Mouse (Mus musculus): Measurements from ENCODE around the gene Phf14.
"Not testable (repeated sequence)": the region's sequence is repeated elsewhere in the genome, so short reads cannot be mapped to it uniquely, and the experiment has no call there.

Phf14 gene

GRCm38 (mm10) chr6:12089439-12089992 lies 181.9 kb downstream of the Phf14 start:
- DNase-seq (ENCODE audit: low spot score in 2 of 2): no peak

DNA sequence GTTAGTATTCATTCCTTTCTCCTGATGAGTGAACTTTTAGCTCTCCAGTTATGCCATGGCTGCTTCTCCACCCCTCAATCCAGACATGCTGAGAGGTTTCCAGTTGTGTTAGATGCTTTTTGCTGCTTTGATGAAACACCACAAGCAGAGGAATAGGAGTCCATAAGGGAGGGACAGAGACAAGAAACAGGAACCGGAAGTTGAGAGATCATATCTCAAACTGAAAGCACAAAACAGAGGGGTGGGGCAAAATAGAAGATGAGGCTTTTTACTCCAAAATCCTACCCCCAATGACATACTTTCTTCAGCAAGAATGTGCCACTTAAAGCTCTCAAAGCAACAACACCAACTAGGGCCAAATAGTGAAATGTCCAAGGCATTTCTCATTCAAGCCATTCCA lies 188.1 kb downstream of the Phf14 start:
- DNase-seq (ENCODE audit: low spot score in 2 of 2): no peak

- DNase-seq (ENCODE audit: low spot score in 2 of 2): no peak
Observed at GRCm38 (mm10) chr6:12097125-12097524, 189.5 kb downstream of the Phf14 start.

DNA sequence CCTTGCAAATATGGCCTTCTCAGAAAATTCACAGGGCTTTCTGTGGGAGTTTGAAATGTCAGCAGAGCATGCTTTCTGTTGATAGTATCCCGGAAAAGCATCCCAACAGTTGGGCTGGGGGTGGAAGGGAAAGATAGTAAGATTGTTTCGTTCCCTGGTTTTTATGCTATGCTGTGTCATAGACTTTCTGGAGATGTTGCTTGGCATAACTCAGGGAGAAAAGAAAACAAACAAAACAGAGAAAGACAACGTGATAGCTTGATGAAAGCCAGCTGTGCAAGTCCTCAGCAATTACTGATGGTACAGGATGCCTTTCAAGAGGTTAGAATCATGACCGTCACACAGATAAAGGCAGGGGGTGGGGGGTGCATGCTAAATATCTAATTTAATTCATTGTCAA lies 197.5 kb downstream of the Phf14 start:
- DNase-seq (ENCODE audit: low spot score in 2 of 2): no peak

DNA sequence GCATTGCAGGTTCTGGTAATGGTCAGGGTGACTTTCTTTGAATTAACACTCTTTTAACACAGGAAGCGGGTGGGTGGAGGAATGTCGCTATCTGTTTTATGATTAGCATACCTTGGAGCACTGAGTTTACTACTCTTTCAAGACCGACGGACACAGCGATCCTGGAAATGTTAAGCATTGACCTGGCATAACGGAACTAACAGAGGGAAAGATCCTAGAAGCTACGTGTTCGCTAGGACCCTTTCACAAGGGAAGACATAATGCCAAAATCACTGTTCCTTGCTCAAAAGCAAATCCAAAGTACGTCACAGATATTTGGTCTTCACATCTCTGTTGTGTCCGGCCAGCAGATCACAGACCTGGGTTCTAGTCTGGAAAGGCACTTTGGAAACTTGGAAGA lies 199.7 kb downstream of the Phf14 start:
- no peak for DNase-seq (ENCODE audit: low spot score in 2 of 2)

GRCm38 (mm10) chr6:12107786-12108185 lies 200.2 kb downstream of the Phf14 start:
- no peak for DNase-seq (ENCODE audit: low spot score in 2 of 2)

GRCm38 (mm10) chr6:12116926-12117818 lies 209.6 kb downstream of the Phf14 start:
- DNase-seq (ENCODE audit: low spot score in 2 of 2): no peak

GRCm38 (mm10) chr6:12117819-12118570 lies 210.4 kb downstream of the Phf14 start:
- no peak for DNase-seq (ENCODE audit: low spot score in 2 of 2)

DNA sequence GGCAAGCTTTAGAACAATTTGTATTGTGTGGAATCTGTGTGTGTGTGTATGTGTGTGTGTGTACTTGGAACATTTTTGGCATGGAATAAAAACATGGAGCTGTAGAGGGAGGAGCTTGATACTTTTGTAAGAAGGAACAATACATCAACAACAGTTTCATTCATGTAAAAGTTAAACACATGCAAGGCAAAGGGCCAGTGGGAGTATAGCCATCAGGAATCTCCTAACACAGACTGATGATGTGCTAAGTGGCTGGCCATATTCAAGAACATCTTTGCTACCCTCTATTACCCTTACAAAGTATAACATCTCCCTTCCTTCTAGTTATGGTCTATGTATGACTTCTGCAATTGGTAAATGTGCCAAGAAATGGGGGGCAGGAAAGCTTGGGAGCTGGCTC lies 215.2 kb downstream of the Phf14 start:
- DNase-seq (ENCODE audit: low spot score in 2 of 2): no peak

DNA sequence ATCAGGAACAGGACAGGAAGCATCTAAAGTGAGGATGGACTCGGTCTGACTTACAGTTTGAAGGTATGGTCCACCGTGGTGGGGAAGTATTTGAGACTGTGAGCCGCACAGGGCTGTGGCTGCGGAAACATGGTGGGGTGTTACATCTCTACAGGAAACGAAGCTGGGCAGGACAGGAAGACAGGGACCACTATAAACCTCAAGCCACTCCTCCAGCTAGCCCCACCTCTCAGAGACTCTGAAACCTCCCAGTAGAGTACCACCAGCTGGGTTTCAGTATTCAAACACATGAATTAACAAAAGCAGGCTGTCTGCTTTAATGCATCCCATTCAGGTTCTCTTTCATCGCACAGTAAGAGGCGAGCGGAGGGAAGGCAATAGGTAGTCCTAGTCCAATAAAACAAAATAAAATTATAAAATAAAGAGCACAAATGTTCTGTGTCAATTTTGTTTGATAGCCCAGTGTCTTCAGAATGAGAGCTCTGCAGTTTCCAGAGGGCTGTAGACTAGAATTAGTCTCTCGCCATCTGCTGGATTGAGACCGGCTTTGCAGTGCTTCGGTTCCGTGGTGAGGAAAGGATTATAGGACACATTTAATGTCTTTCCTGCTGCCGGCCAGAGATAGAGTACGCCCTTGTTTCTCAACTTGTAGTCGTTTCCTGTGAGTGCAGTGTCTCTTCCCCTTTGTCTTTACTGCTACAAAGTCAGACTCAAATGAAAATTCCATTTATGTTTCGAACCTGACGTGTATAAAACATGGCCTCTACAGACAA lies 217.6 kb downstream of the Phf14 start:
- peak in 1 of 2 experiments; percentile 1 for DNase-seq (ENCODE audit: low spot score in 2 of 2)

DNA sequence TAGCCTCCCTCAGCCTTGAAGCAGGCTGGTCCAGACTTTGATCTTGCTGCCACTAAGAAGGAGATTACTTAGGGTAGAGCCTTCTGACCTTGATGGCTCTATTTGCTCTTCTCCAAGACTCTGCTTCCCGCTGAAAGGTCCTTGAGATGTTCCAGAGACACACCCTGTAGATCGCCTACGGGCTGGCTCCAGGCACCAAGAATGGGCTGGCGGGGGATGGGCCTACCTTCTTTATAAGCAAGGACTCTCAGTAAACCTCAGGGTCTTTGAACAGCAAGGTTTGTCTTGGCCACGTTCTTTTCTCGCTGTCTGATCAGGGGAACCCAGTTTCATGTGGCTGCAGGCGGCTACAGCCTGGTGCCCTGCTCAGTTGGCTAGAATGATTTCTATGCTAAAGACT lies 219.0 kb downstream of the Phf14 start:
- not testable (repeated sequence) for DNase-seq (ENCODE audit: low spot score in 2 of 2)

GRCm38 (mm10) chr6:12127287-12127686 lies 219.7 kb downstream of the Phf14 start:
- DNase-seq (ENCODE audit: low spot score in 2 of 2): no peak

Measured in heart, adult 9 months (tissue).